Mouse (Mus musculus): Measurements from ENCODE around the gene Fam57b.
A peak's percentile ranks its signal among the peaks of the same experiment; 100 is the strongest.

The Fam57b gene

DNA sequence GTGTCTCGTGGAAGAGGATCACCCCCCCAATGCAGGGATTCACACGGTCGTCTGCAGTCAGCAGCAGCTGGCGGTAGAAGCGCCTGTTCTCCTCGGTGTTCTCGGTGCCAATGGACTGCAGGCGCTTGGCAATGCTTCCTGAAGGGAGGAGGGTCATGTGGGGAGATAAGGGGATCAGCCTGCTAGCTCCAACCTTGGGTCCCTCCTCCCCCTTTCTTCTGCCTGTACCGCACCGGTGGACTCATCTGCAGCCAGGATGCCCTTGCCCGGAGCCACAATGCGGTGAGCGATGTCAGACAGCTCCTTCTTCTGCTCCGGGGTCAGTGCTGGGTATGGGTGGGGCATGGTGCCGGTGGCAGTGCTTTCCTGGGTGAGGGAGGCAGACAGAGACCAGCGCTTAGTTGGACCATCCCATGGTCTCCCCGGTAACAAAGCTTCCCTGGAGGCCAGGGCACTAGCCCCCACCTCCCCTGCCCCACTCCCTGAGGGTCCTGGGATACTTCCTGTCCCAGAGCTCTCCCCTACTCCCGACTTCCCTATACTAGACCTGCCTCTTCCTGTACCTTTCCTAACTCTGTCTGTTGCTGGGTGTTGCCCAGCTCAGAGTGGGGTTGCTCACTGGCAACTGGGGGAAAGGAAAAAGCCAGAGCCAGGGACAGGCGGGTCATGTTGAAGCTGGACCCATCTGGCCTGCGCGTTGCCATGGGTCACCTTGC is at the start of gene Fam57b:
Gene Fam57b, plus strand, starts transcription at position 258 of the 716 bp plus-strand sequence.
- DNase-seq (ENCODE audit: low spot score in 2 of 2), result peak in 1 of 2 experiments; percentile 31

DNA sequence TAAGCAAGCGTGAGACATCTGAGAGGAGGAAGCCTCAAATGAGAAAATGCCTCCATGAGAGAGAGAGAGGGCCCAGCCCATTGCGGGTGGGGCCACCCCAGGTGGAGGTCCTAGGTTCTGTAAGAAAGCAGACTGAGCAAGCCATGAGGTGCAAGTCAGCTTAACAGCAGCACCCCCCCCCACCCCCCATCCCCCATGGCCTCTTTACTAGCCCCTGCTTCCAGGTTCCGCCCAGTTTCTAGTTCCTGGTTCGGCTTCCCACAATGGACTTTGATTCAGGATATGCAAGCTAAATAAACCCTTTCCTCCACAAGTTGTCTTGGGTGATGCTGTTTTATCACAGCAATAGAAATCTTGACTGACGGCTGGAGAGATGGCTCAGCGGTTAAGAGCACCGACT is 48.6 kb upstream of the Fam57b start:
- DNase-seq (ENCODE audit: low spot score in 2 of 2), result no peak

DNA sequence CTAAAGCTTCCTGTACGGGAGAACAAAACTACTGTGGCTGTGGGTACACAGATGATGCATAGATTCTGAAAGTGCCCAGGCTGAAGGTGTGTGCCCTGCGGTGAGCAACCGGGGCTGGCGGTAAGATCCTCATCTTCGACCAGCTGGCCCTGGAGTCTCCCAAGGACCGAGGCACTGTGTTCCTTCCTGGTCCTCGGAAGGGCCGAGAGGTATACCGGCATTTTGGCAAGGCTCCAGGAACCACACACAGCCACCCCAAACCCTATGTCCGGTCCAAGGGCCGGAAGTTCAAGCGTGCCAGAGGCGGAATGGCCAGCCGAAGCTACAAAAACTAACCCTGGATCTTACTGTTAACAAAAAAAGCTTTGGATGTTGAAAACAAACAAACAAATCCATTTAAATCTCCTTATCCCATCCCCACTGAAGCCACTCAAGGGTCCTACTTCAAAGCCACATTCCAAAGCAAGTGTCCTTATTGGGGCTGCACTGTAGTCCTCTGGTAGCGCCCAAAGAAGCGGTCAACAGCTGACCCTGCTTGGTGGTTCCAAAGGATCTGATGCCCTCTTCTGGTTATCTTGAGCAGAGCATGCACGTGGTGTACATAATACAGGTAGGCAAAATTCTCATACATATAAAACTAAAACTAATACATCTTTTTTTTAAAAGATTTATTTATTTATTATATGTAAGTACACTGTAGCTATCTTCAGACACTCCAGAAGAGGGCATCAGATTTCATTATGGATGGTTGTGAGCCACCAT is 47.7 kb upstream of the Fam57b start:
- no peak for DNase-seq (ENCODE audit: low spot score in 2 of 2)

DNA sequence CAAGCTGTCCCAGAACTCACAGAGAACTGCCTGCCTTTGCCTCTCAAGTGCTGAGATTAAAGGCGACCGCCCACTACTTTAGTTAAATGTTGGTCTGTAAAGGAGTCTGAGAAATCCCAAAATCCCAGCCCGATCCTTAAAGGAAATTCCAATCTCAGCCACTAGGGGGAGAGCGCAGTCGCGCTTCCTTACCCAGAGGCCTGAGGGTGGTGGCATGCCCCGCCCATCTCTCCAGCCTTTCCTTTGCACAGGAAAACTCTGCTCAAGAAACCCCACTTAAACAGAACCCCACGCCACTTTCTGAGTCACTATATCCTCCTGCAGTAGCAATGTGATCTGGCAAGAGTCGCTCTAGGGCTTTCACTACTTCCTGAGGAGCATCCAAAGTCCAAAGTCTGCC is 42.6 kb upstream of the Fam57b start:
- DNase-seq (ENCODE audit: low spot score in 2 of 2), result peak in 1 of 2 experiments; percentile 64

DNA sequence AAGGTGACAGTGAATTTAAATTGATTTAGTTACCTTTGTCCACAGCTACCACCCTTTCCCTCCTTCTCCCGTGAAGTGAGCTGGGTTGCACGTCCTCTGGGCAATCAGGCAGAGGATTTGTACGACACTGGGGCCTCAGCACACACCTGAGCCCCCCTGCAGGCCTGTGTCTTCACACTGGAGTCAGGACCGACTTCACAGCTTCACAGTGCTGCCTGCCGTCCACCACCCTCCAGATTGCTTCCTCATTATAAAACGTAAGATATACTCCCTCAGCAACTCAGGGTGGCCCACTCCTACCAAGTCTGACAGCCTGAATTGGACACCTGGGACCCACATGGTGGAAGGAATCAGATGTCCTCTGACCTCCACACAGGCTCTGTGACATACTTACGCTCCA is 38.9 kb upstream of the Fam57b start:
- DNase-seq (ENCODE audit: low spot score in 2 of 2), result no peak

DNA sequence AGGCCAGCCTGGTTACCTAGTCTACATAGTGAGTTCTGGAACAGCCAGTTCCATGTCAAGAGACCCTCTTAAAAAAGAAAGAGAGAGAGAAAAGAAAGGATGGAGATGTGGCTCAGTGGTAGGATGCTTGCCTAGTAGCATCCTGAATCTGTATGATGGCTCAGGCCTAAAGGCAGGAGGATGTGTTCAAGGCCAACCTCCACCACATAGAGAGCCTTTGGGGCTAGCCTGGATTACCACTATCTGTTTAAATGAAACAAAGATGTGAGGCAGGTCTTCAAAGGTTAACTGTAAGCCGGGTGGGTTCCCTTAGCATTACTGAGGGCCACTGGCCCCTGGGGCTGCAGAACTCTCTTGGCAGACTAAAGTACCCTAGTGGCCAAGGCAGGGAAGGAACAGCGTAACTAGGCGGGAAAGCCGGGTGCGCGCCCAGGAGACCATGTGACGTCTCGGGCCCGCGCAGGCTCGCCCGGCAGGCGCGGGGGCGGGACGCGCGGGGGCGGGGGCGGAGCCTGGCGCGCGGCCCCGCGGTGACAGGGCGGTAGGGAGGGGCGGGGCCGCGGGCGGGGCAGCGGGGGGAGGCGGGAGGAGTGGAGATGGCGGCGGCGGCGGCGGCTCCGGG is 38.3 kb upstream of the Fam57b start, which contains the start of gene Mapk3:
Gene Mapk3, plus strand, starts transcription at position 552 of the 622 bp plus-strand sequence.
- DNase-seq (ENCODE audit: low spot score in 2 of 2), result peak; percentile 86 to 89

DNA sequence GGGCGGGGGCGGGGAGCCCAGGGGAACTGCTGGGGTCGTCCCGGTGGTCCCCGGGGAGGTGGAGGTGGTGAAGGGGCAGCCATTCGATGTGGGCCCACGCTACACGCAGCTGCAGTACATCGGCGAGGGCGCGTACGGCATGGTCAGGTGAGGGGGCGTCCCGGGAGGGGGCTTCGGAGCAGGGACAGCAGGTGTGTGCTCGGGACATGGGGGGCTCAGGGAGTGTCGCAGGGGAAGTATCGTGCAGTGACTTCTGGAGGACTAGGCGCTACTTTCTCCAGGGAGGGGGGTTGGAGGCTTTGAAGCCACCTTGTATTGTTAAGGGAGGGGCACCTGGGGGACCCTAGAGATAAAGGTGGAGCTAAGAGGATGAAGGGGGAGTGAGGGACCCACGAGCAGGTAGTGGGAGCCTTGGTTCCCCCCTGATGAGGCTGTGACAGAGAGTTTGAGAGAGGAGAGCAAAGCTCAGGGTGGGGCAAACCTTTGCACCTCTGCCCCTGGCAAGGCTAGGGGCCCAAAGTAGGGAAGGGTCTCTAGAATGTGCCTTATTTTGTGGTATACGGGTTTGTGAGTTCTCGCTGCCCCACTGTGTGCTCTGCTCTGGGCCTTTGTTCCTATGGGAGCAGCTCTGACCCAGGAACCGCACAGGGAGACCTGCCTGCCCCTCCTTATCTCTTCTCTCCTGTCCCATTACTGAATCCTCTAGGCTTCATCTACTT is 37.6 kb upstream of the Fam57b start:
- DNase-seq (ENCODE audit: low spot score in 2 of 2), result no peak

DNA sequence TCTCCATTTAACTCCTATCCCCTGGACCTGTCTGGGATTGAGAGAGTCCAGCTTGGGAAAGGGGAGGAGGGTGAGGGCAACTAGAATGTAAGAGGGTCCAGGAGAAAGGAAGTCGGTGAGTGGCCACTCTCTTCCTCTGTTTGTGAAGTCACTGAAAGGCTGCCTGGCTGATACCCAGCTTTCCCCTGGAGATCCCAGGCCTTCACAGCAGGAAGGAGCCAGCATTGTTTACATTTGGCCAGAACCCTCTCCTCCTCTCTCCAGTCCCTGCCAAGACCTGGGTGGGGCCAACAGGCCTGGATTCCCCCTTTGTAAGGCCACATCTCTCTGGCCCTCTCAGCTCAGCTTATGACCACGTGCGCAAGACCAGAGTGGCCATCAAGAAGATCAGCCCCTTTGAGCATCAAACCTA is 37.1 kb upstream of the Fam57b start:
- DNase-seq (ENCODE audit: low spot score in 2 of 2), result peak in 1 of 2 experiments; percentile 50

DNA sequence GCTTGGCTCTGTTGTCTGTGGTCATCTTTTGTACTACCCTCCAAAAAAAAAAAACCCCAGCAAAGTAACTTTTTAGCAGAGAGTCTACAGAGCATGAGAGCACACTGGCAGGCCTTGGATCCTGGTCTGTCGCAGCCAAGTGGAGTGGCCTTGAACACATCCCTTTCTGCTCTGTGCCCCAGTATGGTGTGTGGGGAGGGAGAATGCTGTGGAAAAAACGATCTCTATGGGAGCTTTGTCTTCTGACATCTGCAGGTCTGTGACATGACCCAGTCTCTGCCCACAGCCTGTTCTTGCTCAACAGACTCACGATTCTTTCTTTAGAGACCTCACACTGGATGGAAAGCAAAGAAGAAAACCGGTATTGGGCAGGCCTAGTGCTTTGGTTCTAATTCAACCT is 36.5 kb upstream of the Fam57b start:
- no peak for DNase-seq (ENCODE audit: low spot score in 2 of 2)

DNA sequence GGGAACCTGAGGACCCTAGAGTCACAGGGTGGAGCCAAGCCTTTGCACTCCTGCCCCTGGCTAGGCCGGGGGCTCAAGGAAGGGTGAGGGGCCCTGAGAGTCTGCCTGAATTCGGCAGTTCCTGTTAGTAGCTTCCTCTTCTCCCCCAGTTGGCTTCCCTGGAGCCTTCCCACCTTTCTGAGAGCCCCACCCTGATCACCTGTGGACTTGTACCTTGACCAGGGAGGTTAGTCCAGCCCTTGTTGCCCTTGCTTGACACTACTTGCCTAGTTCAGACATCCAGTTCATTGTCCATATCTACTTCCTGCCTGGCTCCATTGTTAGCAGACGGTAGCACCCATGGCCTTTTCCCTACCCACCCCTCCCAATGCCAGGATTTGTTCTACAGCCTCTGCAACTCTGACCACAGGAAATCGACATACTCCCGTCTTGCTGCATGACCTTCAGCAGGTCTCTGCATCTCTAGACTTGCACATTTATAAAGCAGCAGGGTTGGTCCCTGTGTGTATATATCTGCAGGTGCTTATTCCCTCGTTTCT is 35.9 kb upstream of the Fam57b start:
- no peak for DNase-seq (ENCODE audit: low spot score in 2 of 2)

DNA sequence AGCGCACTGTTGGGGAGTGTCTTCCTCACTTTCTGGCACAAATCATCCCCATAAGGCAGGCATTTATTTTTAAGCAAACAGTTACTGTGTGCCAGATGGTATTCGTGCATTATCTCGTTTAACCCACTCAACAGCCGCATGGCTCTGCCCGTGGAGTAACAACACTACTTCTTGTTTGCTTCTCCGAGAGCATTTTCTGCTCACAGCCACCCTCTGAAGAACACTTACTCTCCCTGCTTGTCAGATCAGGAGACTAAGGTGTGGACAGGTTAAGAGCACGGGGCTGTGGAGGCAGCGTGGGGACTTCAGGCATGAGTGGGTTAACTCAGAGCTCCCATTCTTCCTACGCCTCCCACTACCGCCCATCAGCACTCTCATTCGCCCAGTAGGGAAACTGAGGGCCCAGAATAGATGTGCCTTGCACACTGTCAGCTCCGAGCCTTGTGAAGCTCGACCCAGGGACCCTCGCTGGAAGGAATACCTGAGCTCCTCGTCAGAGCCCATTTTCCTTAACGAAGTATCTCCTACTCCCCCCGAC is 34.9 kb upstream of the Fam57b start:
- DNase-seq (ENCODE audit: low spot score in 2 of 2), result no peak

DNA sequence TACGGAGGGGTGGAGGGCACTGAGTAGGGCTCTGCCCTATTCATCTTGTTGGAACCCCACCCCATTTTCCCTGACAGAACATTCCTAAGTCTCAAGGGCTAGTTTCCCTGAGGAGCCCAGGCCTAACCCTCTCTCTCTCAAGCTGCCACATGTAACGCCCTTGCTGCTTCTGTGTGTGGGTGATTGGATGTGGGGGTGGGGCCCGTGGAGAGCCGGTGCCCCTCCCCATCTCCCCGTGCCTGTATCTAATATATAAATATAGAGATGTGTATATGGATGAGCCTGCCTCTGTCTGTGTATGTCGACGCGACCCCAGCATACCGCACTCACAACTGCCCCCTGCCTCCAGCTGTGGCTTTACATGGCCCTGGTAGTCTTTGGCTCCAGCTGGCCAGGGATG is 31.9 kb upstream of the Fam57b start:
- DNase-seq (ENCODE audit: low spot score in 2 of 2), result no peak

DNA sequence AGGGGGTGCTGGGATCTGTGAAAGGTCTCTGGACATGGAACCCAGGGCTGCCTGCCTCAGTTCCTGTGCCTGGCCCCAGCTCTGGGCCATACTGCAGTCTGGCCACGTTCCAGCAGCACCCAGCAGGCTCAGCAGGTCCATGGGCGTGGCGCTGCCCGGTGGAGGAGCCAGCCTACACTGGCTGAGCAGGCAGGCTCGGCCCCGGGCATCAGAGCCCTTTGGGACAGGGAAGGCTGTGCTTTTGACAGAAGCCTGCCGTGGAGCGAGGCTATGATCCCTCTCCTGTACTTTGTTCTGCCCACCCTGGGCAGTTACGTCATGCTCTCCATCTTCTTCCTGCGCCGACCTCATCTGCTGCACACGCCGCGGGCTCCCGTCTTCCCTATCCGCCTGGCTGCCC is 31.3 kb upstream of the Fam57b start, which contains the start of gene Gdpd3:
Gene Gdpd3, plus strand, starts transcription at position 134 of the 400 bp plus-strand sequence.
- no peak for DNase-seq (ENCODE audit: low spot score in 2 of 2)

DNA sequence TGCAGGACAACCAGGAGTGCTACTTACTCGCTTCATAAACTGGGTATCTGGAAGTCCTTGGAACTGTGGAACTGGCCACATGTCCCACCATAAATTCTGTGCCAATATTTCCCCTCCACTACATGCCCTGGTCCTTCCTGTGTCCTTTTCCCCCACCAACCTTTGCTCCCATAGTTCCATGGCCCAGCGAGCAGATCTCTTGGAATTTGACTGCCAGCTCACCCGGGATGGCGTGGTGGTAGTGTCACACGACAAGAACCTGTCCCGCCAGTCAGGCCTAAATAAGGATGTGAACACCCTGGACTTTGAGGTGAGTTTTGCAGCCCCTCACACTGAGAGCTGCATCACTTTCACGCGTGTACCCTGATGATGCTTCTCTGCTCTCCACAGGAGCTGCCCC is 30.5 kb upstream of the Fam57b start:
- DNase-seq (ENCODE audit: low spot score in 2 of 2), result no peak

DNA sequence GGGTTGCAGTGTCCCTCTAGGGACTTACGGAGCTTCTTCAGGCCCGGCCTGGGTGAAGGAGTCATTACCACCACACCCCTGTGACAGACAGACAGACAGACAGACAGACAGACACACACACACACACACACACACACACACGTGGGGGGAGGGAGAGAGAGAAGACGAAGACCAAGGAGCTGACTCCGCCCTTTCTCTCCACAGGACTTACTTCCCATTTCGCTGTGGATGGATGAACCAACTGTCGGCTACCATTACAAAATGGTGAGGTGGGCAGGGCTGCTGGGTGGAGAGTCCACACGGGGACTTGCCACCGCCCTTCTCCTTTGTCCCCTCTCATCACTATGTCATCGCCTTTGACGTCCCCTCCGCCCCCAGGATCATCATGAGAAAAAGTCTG is 26.7 kb upstream of the Fam57b start:
- no peak for DNase-seq (ENCODE audit: low spot score in 2 of 2)

DNA sequence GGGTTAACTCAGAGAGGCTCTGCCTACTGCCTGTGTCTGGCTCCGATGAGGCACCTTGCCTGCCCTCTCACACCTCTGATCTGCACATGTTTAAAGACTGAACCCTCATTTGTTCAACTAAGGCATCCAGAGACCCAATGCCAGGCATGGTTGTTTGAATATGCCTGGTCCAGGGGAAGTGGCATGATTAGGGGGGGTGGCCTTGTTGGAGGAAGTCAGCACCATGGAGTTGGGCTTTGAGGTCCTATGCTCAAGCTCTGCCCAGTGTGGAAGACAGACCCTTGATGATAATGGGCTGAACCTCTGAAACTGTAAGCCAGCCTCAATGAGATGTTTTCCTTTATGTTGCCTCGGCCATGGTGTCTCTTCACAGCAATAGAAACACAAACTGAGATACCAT is 24.1 kb upstream of the Fam57b start:
- no peak for DNase-seq (ENCODE audit: low spot score in 2 of 2)

DNA sequence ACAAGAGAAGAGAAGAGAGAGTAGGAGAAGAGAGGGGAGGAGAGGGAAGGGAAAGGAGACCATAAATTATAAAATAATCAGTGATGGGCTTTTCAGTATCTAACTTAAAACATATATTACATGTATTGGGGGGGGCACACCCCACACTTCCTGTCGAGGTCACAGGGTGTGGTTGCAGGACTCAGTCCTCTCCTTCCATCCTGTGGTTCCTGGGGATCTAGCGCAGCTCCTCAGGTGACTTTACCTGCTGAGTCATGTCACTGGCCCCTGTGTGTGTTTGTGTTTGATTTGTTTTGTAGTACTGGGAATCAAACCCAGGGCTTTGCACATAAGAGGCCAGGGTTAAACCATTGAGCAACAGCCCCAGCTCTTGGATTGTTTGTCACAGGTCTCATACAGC is 23.0 kb upstream of the Fam57b start:
- no peak for DNase-seq (ENCODE audit: low spot score in 2 of 2)

DNA sequence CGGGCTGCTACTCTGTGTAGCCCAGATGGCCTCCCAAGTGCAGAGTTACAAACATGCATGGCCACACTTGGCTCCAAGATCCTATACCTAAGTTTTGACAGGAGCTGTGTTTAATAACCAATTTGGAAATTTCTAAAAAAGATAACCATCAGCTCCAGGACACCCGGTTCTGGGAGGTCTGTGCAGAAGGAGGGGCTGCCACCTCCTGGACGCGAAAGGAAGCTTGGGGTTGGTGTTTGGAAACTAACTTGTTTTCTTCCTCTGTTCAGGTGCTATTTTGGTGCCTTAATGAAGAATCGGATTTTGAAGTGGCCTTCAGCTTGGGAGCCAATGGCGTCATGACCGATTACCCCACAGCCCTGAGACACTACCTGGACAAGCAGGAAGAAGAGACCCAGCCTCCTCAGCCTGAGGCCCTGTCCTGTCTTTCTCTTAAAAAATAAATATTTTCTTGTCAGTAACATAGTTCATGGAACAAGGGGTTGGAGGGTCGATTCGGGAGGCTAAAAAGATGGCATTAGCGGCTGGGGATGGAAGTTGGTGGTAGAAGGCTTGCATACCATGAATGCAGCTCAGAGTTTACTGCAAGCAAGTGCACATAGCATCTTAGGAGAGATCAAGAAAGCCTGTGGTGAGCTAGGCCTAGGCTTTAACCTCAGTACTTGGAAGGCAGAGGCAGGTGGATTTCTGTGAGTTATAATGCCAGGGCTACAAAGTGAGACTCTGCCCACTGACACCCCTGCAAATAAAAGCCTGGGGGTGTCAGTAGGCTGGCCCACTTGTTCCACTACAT is 22.1 kb upstream of the Fam57b start:
- DNase-seq (ENCODE audit: low spot score in 2 of 2), result no peak

DNA sequence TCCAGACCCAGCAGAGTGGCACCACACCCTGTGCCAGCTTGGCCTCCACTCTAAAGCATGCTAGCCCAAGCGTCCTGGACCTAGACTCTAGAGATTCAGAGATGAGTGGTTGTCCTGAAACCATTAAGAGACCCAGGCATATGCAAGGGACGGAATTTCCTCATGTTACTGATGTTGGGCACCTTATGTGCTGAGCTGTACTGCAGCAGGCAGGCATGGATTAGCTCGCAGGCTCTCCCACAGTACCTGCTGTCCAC is 21.6 kb upstream of the Fam57b start:
- DNase-seq (ENCODE audit: low spot score in 2 of 2), result no peak

DNA sequence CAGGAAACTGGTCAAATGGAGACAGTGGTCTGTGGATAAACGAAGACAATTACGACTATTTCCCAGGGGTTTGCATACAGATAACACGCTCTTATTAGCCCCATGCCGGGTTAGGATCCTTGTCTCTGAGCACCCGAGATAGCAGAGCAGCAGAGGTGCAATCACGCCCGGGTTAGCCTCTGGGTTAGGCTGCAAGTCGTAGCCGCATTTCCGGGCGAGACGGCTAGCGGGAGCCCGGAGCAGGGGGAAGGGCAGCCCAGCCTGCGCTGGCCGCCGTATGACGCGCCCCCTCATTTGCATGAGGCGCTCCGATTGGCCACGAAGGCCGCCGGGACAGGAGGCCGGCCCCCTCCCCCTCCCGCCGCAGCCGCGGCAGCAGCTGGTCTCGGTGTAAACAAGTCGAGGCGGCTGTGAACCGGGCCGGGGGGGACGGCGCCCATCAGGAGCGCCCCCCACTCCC is 20.8 kb upstream of the Fam57b start, which contains the start of gene Ypel3:
Gene Ypel3, plus strand, starts transcription at position 358 of the 460 bp plus-strand sequence.
- peak; percentile 94 for DNase-seq (ENCODE audit: low spot score in 2 of 2)

DNA sequence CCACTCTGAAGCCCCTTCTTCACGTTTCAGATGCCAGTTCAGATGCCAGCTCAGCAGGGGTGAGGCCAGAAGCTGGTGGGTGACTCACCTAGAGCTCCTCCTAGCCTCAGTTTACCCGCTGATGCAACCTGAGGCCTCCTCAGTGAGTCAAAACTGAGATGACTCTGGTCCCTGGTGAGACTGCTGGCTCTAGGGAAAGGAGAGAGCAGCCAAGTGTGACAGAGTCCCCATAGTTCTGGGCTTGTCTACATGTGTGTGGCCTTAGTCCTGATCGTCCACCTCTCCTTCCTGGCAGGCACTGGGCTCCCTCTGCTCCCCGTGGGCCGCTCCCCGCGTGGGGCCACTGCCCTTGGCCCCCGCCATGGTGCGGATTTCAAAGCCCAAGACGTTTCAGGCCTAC is 20.0 kb upstream of the Fam57b start:
- no peak for DNase-seq (ENCODE audit: low spot score in 2 of 2)
